Mouse (Mus musculus) gastrocnemius, postnatal 4 days (tissue): ENCODE measurements around the gene Pnmt. TPM values are rescaled to one million over a fixed set of nuclear protein-coding genes. Genes with fewer than 3 reads are reported as not detected.

ENCODE experiments used
- DNase-seq, 2 experiments: peaks; one replicate each; pipeline ENCODE4 v3.0.0; 2021 to 2022; ENCODE audit warnings: low spot score in 2 of 2, mixed read lengths in 2 of 2
- long read RNA-seq, 2 experiments: library from polyadenylated mRNA; stranded (forward); transcript quantifications; one replicate each; pipeline ENCODE4 v2.0.0; 2021
- total RNA-seq, 2 experiments: library from RNA; stranded (reverse); gene quantifications; 2 replicates each; pipeline ENCODE4 v1.2.3; 2021

Pnmt gene
- total RNA-seq = under 1 TPM in 1 of 2 experiments, not detected in 1; 0.71 TPM
- long read RNA-seq, experiment 1 = 0 reads
- long read RNA-seq, experiment 2 = 0 reads

GRCm38 (mm10) chr11:98385638-98386585 lies at the start of gene Pnmt:
Gene Pnmt, plus strand, starts transcription at chr11:98386450.
- peak in 1 of 2 experiments; percentile 8 for DNase-seq

GRCm38 (mm10) chr11:98338507-98338961 lies 47.7 kb upstream of the Pnmt start:
- DNase-seq = peak in 1 of 2 experiments; percentile 55

GRCm38 (mm10) chr11:98339071-98339501 lies 47.2 kb upstream of the Pnmt start:
- no peak for DNase-seq

- no peak for DNase-seq
Observed at GRCm38 (mm10) chr11:98339679-98340287, 46.5 kb upstream of the Pnmt start.

- no peak for DNase-seq
Observed at GRCm38 (mm10) chr11:98340597-98340996, 45.7 kb upstream of the Pnmt start.

- no peak for DNase-seq
Observed at GRCm38 (mm10) chr11:98341174-98341573, 45.1 kb upstream of the Pnmt start.

- DNase-seq = peak; percentile 82 to 90
Observed at GRCm38 (mm10) chr11:98342000-98342945, 44.0 kb upstream of the Pnmt start.

GRCm38 (mm10) chr11:98345253-98345652 lies 41.0 kb upstream of the Pnmt start:
- DNase-seq = peak in 1 of 2 experiments; percentile 66

- no peak for DNase-seq
Observed at GRCm38 (mm10) chr11:98346168-98346567, 40.1 kb upstream of the Pnmt start.

GRCm38 (mm10) chr11:98347385-98348082 lies 38.7 kb upstream of the Pnmt start:
- no peak for DNase-seq

GRCm38 (mm10) chr11:98348083-98348961 lies 37.9 kb upstream of the Pnmt start, which contains the start of gene Ppp1r1b:
Gene Ppp1r1b, plus strand, starts transcription at chr11:98348404.
- peak in 1 of 2 experiments; percentile 19 for DNase-seq

GRCm38 (mm10) chr11:98349308-98349707 lies 36.9 kb upstream of the Pnmt start:
- no peak for DNase-seq

GRCm38 (mm10) chr11:98352272-98352990 lies 33.8 kb upstream of the Pnmt start:
- DNase-seq = no peak

GRCm38 (mm10) chr11:98353651-98354211 lies 32.5 kb upstream of the Pnmt start:
- no peak for DNase-seq

GRCm38 (mm10) chr11:98354445-98354844 lies 31.8 kb upstream of the Pnmt start:
- DNase-seq = no peak

- no peak for DNase-seq
Observed at GRCm38 (mm10) chr11:98355732-98356299, 30.4 kb upstream of the Pnmt start.

- no peak for DNase-seq
Observed at GRCm38 (mm10) chr11:98356625-98357394, 29.4 kb upstream of the Pnmt start.
